Mouse (Mus musculus): ENCODE measurements at regions not wholly inside any gene's neighbourhood (a gene's known extent, or its start where the extent isn't known, plus 50 kb on each side); places are given as distances from the start of the nearest gene placed in this dataset.

DNA sequence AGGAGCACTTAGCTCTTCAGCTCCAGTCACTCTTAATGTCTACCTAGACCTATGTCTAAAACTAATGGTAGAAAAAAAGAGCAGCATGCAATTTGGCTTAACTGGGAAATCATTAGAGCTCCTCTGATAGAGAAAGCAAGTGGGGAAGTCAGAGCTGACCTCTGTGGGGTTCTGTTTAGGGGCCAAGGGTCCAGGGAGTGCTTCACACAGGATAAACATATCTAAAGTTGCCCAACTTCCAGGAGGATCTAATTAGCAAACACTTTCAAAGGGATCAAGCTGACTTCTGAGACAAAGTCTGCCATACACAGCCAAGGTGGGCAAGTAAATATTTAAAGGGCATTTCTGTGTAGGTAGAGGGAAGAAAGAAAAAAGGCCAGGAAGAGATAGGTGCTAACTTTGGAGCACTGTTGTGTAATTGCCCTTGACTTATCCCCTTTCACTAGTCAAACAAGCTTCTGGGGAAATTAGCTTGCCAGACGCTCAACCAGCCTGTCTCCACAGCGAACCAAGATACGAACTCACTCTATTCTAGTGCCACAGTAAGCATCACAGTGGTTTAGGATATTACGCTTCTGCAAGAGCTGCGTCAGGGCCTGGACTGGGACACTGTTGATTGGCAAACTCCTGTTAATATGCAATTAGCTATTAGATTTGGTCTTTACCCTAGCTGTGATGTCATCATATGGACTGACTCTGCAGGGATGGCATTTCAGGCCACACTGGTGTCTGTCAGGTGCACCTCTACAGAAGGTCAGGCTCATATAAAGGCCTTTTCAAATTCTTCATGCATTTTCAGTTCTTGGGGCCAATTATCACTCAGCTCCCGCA, 1413.9 kb upstream of the A1bg start:
- no peaks in the 10 kb centered on the region for H3K36me3 ChIP-seq (ENCODE audit: control insufficient read depth, insufficient read depth, low read length)
- H3K9ac ChIP-seq (ENCODE audit: low read depth, low read length): no peak overlapping the region
- TF ChIP-seq POLR2A (IDR thresholded peaks at IDR 0.05; ENCODE audit: extremely low read depth, insufficient read depth, low read length): no peak
- TF ChIP-seq CTCF (IDR thresholded peaks at IDR 0.05; ENCODE audit: low read depth, low read length): no peak

DNA sequence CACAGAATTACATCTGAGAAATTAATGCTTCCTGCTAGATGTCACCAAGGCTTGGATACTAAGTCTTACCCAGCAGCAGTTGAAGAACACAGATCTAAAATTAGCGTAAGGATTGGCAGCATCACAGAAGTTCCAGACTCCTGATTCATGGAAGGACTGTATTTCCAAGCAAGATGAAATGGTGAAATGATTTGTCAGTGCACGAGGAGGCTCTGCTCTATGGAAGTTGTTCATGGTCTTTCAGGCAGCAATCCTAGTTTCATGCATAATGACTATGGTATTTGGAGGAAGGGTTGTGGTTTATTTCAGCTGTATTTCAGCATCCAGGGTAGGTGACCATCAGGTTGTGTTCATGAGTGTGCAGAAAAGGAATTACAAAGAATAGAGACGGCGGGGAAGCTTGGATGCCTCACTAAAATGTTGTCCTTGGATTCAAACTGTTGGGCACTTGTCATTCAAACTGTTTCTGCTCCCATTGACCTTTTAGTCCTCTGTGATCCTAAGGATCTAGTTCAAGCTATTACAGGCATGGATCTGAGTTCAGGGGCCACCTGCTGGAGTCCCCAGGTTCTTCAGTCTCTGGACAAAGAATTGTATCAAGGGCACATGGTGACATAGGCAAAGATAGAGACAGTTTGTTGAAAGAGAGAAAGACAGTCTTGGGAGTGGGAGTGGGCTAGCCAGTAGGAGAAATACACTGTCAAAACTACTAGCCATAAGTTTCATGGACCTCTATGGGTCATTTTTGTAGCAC, 1411.6 kb upstream of the A1bg start:
- Histone ChIP-seq H3K27me3 (ENCODE audit: control insufficient read depth, insufficient read depth, low read length) (no peaks in the 10 kb centered on the region), H3K79me2 (ENCODE audit: control insufficient read depth, insufficient read depth, low read length) (no peaks in the 10 kb centered on the region), H3K27ac (replicated peaks; ENCODE audit: insufficient read depth, low read depth, low read length) (no peak overlapping the region), H3K4me3 (ENCODE audit: insufficient read depth, low read depth, low read length) (no peak overlapping the region), H3K36me3 (ENCODE audit: control insufficient read depth, insufficient read depth, low read length) (no peaks in the 10 kb centered on the region), H3K9ac (ENCODE audit: low read depth, low read length) (no peak overlapping the region), H3K4me1 (ENCODE audit: control insufficient read depth, insufficient read depth, low read length) (peaks cover 29% of the 10 kb centered on the region)
- TF ChIP-seq POLR2A (IDR thresholded peaks at IDR 0.05; ENCODE audit: extremely low read depth, insufficient read depth, low read length) (no peak), CTCF (IDR thresholded peaks at IDR 0.05; ENCODE audit: low read depth, low read length) (no peak)
- DNase-seq (ENCODE audit: extremely low read depth, low read depth, low spot score): no peak
- 90% methylated on average over 4 of the region's 4 CpGs for WGBS

More for the DNA sequence above, 1413.9 kb upstream of the A1bg start:
- Histone ChIP-seq H3K79me2 (ENCODE audit: control insufficient read depth, insufficient read depth, low read length) (no peaks in the 10 kb centered on the region), H3K27me3 (ENCODE audit: control insufficient read depth, insufficient read depth, low read length) (no peaks in the 10 kb centered on the region), H3K4me1 (ENCODE audit: control insufficient read depth, insufficient read depth, low read length) (peaks cover 17% of the 10 kb centered on the region), H3K4me3 (ENCODE audit: insufficient read depth, low read depth, low read length) (no peak overlapping the region), H3K27ac (replicated peaks; ENCODE audit: insufficient read depth, low read depth, low read length) (peak overlapping the region; percentile 6)
- 36% methylated on average over 6 of the region's 6 CpGs for WGBS
- peak; percentile 80 for DNase-seq (ENCODE audit: extremely low read depth, low read depth, low spot score)

DNA sequence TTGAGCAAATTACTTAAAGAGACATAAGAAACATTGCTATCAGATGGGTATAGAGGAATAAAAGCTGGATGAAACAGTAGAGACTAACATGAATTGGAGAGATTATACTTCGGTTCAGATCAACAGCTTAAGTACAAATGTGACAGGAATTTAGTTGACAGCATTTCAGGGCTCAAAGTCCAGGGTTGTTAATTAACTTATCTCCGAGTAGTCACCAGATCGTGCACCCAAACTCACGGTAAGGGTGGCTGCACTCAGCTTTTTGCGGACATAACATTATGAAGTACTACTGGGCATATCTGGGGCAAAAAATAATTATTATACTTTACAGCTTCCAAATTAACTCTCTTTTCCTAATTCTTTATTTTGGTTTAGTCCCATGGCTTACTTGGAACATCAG, 1409.3 kb upstream of the A1bg start:
- no peak overlapping the region for H3K9ac ChIP-seq (ENCODE audit: low read depth, low read length)
- no peaks in the 10 kb centered on the region for H3K27me3 ChIP-seq (ENCODE audit: control insufficient read depth, insufficient read depth, low read length)
- TF ChIP-seq POLR2A (IDR thresholded peaks at IDR 0.05; ENCODE audit: extremely low read depth, insufficient read depth, low read length): no peak
- no peak for TF ChIP-seq CTCF (IDR thresholded peaks at IDR 0.05; ENCODE audit: low read depth, low read length)
- peak; percentile 94 for DNase-seq (ENCODE audit: extremely low read depth, low read depth, low spot score)
- H3K4me3 ChIP-seq (ENCODE audit: insufficient read depth, low read depth, low read length): no peak overlapping the region
- peak overlapping the region; percentile 91 for H3K27ac ChIP-seq (replicated peaks; ENCODE audit: insufficient read depth, low read depth, low read length)
- no peaks in the 10 kb centered on the region for H3K79me2 ChIP-seq (ENCODE audit: control insufficient read depth, insufficient read depth, low read length)
- H3K36me3 ChIP-seq (ENCODE audit: control insufficient read depth, insufficient read depth, low read length): no peaks in the 10 kb centered on the region
- 21% methylated on average over 5 of the region's 5 CpGs for WGBS
- H3K4me1 ChIP-seq (ENCODE audit: control insufficient read depth, insufficient read depth, low read length): peaks cover 33% of the 10 kb centered on the region

DNA sequence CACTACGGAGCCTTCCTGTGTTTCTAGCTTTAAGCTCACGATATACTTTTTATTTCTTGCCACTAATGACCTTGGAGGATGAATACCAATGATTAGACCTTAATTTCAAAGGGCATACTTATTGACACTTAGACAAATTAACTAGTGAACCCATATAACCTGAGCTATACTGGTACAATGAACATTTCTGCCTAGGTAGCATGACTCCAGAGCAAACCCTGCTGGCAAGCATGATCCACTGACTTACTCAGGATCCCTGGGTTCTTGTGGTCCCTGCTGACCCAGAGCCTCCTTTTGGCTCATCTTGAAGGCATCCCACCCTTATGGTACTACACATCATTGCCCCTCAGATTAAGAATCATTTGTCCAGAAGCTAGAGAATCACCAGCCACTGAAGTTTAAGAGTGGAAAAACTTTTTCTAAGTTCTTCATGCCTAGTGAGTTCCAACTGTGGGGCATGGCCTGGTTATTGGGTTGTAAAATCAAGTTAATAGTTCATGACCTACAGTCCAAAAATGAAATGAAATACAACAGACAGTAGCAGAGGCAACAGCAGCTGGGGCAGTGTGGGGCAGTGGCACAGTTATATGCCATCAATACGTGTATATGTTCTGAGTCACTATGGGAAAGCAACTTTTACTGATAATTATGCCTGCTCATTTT, 1408.5 kb upstream of the A1bg start:
- 49% methylated on average over 3 of the region's 3 CpGs for WGBS
- peak overlapping the region; percentile 62 for H3K27ac ChIP-seq (replicated peaks; ENCODE audit: insufficient read depth, low read depth, low read length)

DNA sequence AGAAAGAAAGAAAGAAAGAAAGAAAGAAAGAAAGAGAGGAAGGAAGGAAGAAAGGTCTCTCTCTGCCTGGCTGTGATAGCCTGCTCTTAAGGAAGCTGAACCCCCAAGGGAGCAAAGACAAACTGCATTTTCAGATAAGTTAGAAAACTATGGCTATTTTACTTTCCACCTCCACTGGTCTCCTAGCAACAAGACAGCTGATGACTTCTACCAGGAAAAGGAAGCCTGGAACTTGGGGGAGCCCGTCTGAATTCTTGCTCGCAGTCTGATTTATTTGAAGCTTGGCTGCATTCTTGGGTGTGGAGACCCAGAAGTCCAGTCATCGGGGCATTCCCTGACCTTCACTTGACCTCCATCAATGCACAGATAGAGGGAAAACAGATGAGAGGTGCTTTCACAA, 1406.1 kb upstream of the A1bg start:
- Histone ChIP-seq H3K4me1 (ENCODE audit: control insufficient read depth, insufficient read depth, low read length) (peaks cover 26% of the 10 kb centered on the region), H3K4me3 (ENCODE audit: insufficient read depth, low read depth, low read length) (no peak overlapping the region), H3K79me2 (ENCODE audit: control insufficient read depth, insufficient read depth, low read length) (no peaks in the 10 kb centered on the region), H3K9ac (ENCODE audit: low read depth, low read length) (peak overlapping the region; percentile 53; the same call in 1 of the 2 replicates), H3K36me3 (ENCODE audit: control insufficient read depth, insufficient read depth, low read length) (no peaks in the 10 kb centered on the region), H3K27ac (replicated peaks; ENCODE audit: insufficient read depth, low read depth, low read length) (peak overlapping the region; percentile 38), H3K27me3 (ENCODE audit: control insufficient read depth, insufficient read depth, low read length) (no peaks in the 10 kb centered on the region)
- DNase-seq (ENCODE audit: extremely low read depth, low read depth, low spot score): no peak
- WGBS: 13% methylated on average over 3 of the region's 3 CpGs
- TF ChIP-seq POLR2A (IDR thresholded peaks at IDR 0.05; ENCODE audit: extremely low read depth, insufficient read depth, low read length) (no peak), CTCF (IDR thresholded peaks at IDR 0.05; ENCODE audit: low read depth, low read length) (no peak)

More for the DNA sequence above, 1408.5 kb upstream of the A1bg start:
- no peak overlapping the region for H3K4me3 ChIP-seq (ENCODE audit: insufficient read depth, low read depth, low read length)
- H3K9ac ChIP-seq (ENCODE audit: low read depth, low read length): no peak overlapping the region
- H3K36me3 ChIP-seq (ENCODE audit: control insufficient read depth, insufficient read depth, low read length): no peaks in the 10 kb centered on the region
- DNase-seq (ENCODE audit: extremely low read depth, low read depth, low spot score): peak; percentile 83
- H3K27me3 ChIP-seq (ENCODE audit: control insufficient read depth, insufficient read depth, low read length): no peaks in the 10 kb centered on the region
- H3K4me1 ChIP-seq (ENCODE audit: control insufficient read depth, insufficient read depth, low read length): peaks cover 28% of the 10 kb centered on the region
- H3K79me2 ChIP-seq (ENCODE audit: control insufficient read depth, insufficient read depth, low read length): no peaks in the 10 kb centered on the region
- TF ChIP-seq CTCF (IDR thresholded peaks at IDR 0.05; ENCODE audit: low read depth, low read length) (peak; percentile 56), POLR2A (IDR thresholded peaks at IDR 0.05; ENCODE audit: extremely low read depth, insufficient read depth, low read length) (no peak)
